ENCODE assay signal across 7 mouse cellular contexts in genomic region chr6:54816388-54817065, GRCm38 (mm10). TPM values are rescaled to one million over a fixed set of nuclear protein-coding genes. Genes with fewer than 3 reads are reported as not detected.
DNase-seq lines count a peak whose midpoint lies in the region; ATAC-seq lines count a peak whose summit lies in the region.

TSS of gene Znrf2 (plus strand) at chr6:54816916.

- H3K27me3 ChIP-seq in intestine, embryonic 16.5 days (replicated peaks; ENCODE audit: control insufficient read depth, insufficient read depth, low read length), result no peaks in the 10 kb centered on the region
- H3K27me3 ChIP-seq in midbrain, embryonic 11.5 days (ENCODE audit: control insufficient read depth, insufficient read depth, low read length), result no peaks in the 10 kb centered on the region

- intact Hi-C loops in left cerebral cortex, postnatal 36 days (cut with DNase I), result loop anchor here (5.0 kb wide), 3 partner anchors 119 to 176 kb away; partner anchors contain the start of genes Ggct and Nod1

- DNase-seq in adrenal gland, adult 8-10 months, result peak; percentile 92
- DNase-seq in embryo, embryonic 9.5 days (ENCODE audit: extremely low spot score), result peak; percentile 98
- peak; percentile 84 to 92 for DNase-seq in gastrocnemius, postnatal 4 days (ENCODE audit: low spot score in 2 of 2)
- DNase-seq in left cerebral cortex, postnatal 36 days (ENCODE audit: low spot score in 2 of 2), result peak; percentile 93 to 94
- peak; percentile 99 for DNase-seq in midbrain, embryonic 11.5 days (ENCODE audit: low spot score, missing footprints)
- DNase-seq in skeletal muscle tissue, adult 2 months (ENCODE audit: low read depth, low spot score), result peak; percentile 97

- H3K9ac ChIP-seq in intestine, embryonic 16.5 days (ENCODE audit: low read depth, low read length), result peak within 1 kb of the TSS; percentile 90
- peak within 1 kb of the TSS; percentile 89 for H3K9ac ChIP-seq in midbrain, embryonic 11.5 days (ENCODE audit: low read length)

- no peaks in the 10 kb centered on the region for H3K9me3 ChIP-seq in intestine, embryonic 16.5 days (ENCODE audit: control insufficient read depth, low read length)
- no peaks in the 10 kb centered on the region for H3K9me3 ChIP-seq in midbrain, embryonic 11.5 days (ENCODE audit: control insufficient read depth, low read length)

- peaks cover 28% of the 10 kb centered on the region for H3K4me1 ChIP-seq in intestine, embryonic 16.5 days (ENCODE audit: control insufficient read depth, insufficient read depth, low read length)
- H3K4me1 ChIP-seq in midbrain, embryonic 11.5 days (ENCODE audit: control insufficient read depth, insufficient read depth, low read length), result peaks cover 15% of the 10 kb centered on the region

- peak within 1 kb of the TSS; percentile 49 for H3K4me2 ChIP-seq in intestine, embryonic 16.5 days (ENCODE audit: low read depth, low read length)
- H3K4me2 ChIP-seq in midbrain, embryonic 11.5 days, result peak within 1 kb of the TSS; percentile 58

- peak within 1 kb of the TSS; percentile 77 for H3K4me3 ChIP-seq in intestine, embryonic 16.5 days (ENCODE audit: low read length)
- peak within 1 kb of the TSS; percentile 84 for H3K4me3 ChIP-seq in midbrain, embryonic 11.5 days (ENCODE audit: low read depth, low read length)

- 0% methylated on average over 50 of the region's 88 CpGs for WGBS in intestine, embryonic 16.5 days
- under 1% methylated on average over 81 of the region's 88 CpGs for WGBS in midbrain, embryonic 11.5 days

- peak; percentile 98 for ATAC-seq in intestine, embryonic 16.5 days
- ATAC-seq in midbrain, embryonic 11.5 days (ENCODE audit: low FRiP score), result peak; percentile 99

- H3K36me3 ChIP-seq in intestine, embryonic 16.5 days (ENCODE audit: control insufficient read depth, insufficient read depth, low read length), result no peaks in the 10 kb centered on the region
- H3K36me3 ChIP-seq in midbrain, embryonic 11.5 days (ENCODE audit: control insufficient read depth, insufficient read depth, low read length), result no peaks in the 10 kb centered on the region

- H3K27ac ChIP-seq in intestine, embryonic 16.5 days (ENCODE audit: low read length), result peak within 1 kb of the TSS; percentile 98
- H3K27ac ChIP-seq in midbrain, embryonic 11.5 days (ENCODE audit: low read depth, low read length), result peak within 1 kb of the TSS; percentile 96

RNA-seq across cellular contexts. Expression of gene Znrf2, which starts in this region (rescaled TPM):
- 10 to 100 TPM; 50.4 to 77.4 (median 56.5) TPM for total RNA-seq in adrenal gland, adult 8-10 months (2022)
- 10 to 100 TPM; 10.9 to 11.0 TPM for total RNA-seq in gastrocnemius, postnatal 4 days (2021)
- 5.0 and 5.5 TPM in 2 replicates for polyA plus RNA-seq in intestine, embryonic 16.5 days (2015; fragmentation: Nextera tagmentation; extraction: Ambion mirVana)
- total RNA-seq in left cerebral cortex, postnatal 36 days (2021), result 10 to 100 TPM; 14.3 to 15.9 TPM
- polyA plus RNA-seq in midbrain, embryonic 11.5 days (2014; fragmentation: Nextera tagmentation; extraction: Ambion mirVana), result 2.9 and 3.5 TPM in 2 replicates

Comparison
In these comparisons a context has a peak if more than half of its experiments do, and no peak if none do; other contexts are left out.
1. Peak in every context shown above with its lines: DNase-seq, ATAC-seq, H3K4me3 ChIP-seq and H3K27ac ChIP-seq.